Mouse (Mus musculus): ENCODE results near the gene Hes3. TPM values are rescaled to one million over a fixed set of nuclear protein-coding genes. Genes with fewer than 3 reads are reported as not detected.

The Hes3 gene
- total RNA-seq (2021) = not detected
- long read RNA-seq, experiment 1 = 0 reads
- long read RNA-seq, experiment 2 = 0 reads

GRCm38 (mm10) chr4:152291562-152291961 is at the start of gene Hes3:
TSS of gene Hes3 (minus strand) at chr4:152291662.
- no peak for DNase-seq
- intact Hi-C loops (cut with DNase I) = no loop called here

- DNase-seq = no peak
- intact Hi-C loops (cut with DNase I) = no loop called here
Observed at GRCm38 (mm10) chr4:152340584-152341284, 49.3 kb upstream of the Hes3 start.

GRCm38 (mm10) chr4:152339293-152339790 is 47.9 kb upstream of the Hes3 start:
- intact Hi-C loops (cut with DNase I) = no loop called here
- no peak for DNase-seq

GRCm38 (mm10) chr4:152338419-152339292 is 47.2 kb upstream of the Hes3 start, which contains the start of gene Chd5:
TSS of gene Chd5 (plus strand) at chr4:152338651.
- DNase-seq = no peak
- intact Hi-C loops (cut with DNase I) = no loop called here

GRCm38 (mm10) chr4:152337772-152338171 is 46.3 kb upstream of the Hes3 start:
- intact Hi-C loops (cut with DNase I) = no loop called here
- DNase-seq = no peak

GRCm38 (mm10) chr4:152333587-152333986 is 42.1 kb upstream of the Hes3 start:
- intact Hi-C loops (cut with DNase I) = loop anchor here (2.0 kb wide), 1 partner anchor 101 kb away; no protein-coding TSS in a partner anchor
- no peak for DNase-seq

- intact Hi-C loops (cut with DNase I) = loop anchor here (2.0 kb wide), 1 partner anchor 102 kb away; no protein-coding TSS in a partner anchor
- DNase-seq = peak; percentile 39 to 60
Observed at GRCm38 (mm10) chr4:152332952-152333351, 41.5 kb upstream of the Hes3 start.

GRCm38 (mm10) chr4:152328691-152329090 is 37.2 kb upstream of the Hes3 start:
- intact Hi-C loops (cut with DNase I) = no loop called here
- DNase-seq = no peak

GRCm38 (mm10) chr4:152326543-152326942 is 35.1 kb upstream of the Hes3 start:
- intact Hi-C loops (cut with DNase I) = no loop called here
- DNase-seq = no peak

GRCm38 (mm10) chr4:152325574-152326411 is 34.3 kb upstream of the Hes3 start, which contains the start of gene Rpl22:
TSS of gene Rpl22 (plus strand) at chr4:152325742.
- intact Hi-C loops (cut with DNase I) = no loop called here
- DNase-seq = peak; percentile 84 to 90

GRCm38 (mm10) chr4:152324641-152325562 is 33.4 kb upstream of the Hes3 start:
- intact Hi-C loops (cut with DNase I) = no loop called here
- no peak for DNase-seq

- intact Hi-C loops (cut with DNase I) = no loop called here
- no peak for DNase-seq
Observed at GRCm38 (mm10) chr4:152321464-152321863, 30.0 kb upstream of the Hes3 start.

- DNase-seq = peak; percentile 45 to 48
- intact Hi-C loops (cut with DNase I) = no loop called here
Observed at GRCm38 (mm10) chr4:152318517-152319234, 27.2 kb upstream of the Hes3 start, which contains the start of gene Rnf207. TSS of gene Rnf207 (minus strand) at chr4:152318993.

GRCm38 (mm10) chr4:152317631-152318033 is 26.2 kb upstream of the Hes3 start:
- no peak for DNase-seq
- intact Hi-C loops (cut with DNase I) = no loop called here

GRCm38 (mm10) chr4:152315498-152316213 is 24.2 kb upstream of the Hes3 start:
- no peak for DNase-seq
- intact Hi-C loops (cut with DNase I) = no loop called here

- intact Hi-C loops (cut with DNase I) = no loop called here
- DNase-seq = no peak
Observed at GRCm38 (mm10) chr4:152313934-152314333, 22.5 kb upstream of the Hes3 start.

- DNase-seq = no peak
- intact Hi-C loops (cut with DNase I) = no loop called here
Observed at GRCm38 (mm10) chr4:152313211-152313632, 21.8 kb upstream of the Hes3 start.

GRCm38 (mm10) chr4:152312186-152312585 is 20.7 kb upstream of the Hes3 start:
- intact Hi-C loops (cut with DNase I) = no loop called here
- no peak for DNase-seq
